Mouse (Mus musculus) G1E (cell line): ENCODE measurements at regions not wholly inside any gene's neighbourhood (a gene's known extent, or its start where the extent isn't known, plus 50 kb on each side); places are given as distances from the start of the nearest gene placed in this dataset.

Experiments used
- ATAC-seq: 2 replicates; pipeline ENCODE4 v1.8.0; 2016; ENCODE audit warnings: mild to moderate bottlenecking; ENCODE audit not compliant: insufficient number of reproducible peaks, poor library complexity, low FRiP score, severe bottlenecking; ENCODE audit errors: extremely low read depth
- DNase-seq: peaks from one replicate; pipeline ENCODE4 v3.0.0; 2012; ENCODE audit warnings: low spot score
- H3K27me3 ChIP-seq: 2 replicates; pipeline ENCODE4 v1.6.1; 2012; ENCODE audit warnings: mild to moderate bottlenecking, low read length, inconsistent platforms; ENCODE audit not compliant: insufficient read depth
- H3K36me3 ChIP-seq: replicated peaks from 2 replicates; pipeline ENCODE3; 2012; ENCODE audit warnings: mild to moderate bottlenecking, inconsistent platforms
- H3K4me1 ChIP-seq: 2 replicates; pipeline ENCODE4 v1.6.1; 2012; ENCODE audit warnings: low read depth, low read length, inconsistent platforms, mixed read lengths; ENCODE audit not compliant: insufficient read depth
- H3K4me3 ChIP-seq: 2 replicates; pipeline ENCODE4 v1.5.1; 2012; ENCODE audit warnings: low read depth, mild to moderate bottlenecking, inconsistent platforms, low read length, moderate library complexity, mixed read lengths
- H3K9me3 ChIP-seq: replicated peaks from 2 replicates; pipeline ENCODE4 v1.6.1; 2012; ENCODE audit warnings: inconsistent platforms
- CTCF ChIP-seq: IDR thresholded peaks from 2 replicates; pipeline ENCODE4 v1.5.1; 2012; ENCODE audit warnings: low read depth, low read length, inconsistent platforms, mixed read lengths
- GATA1 ChIP-seq: IDR thresholded peaks from 2 replicates; pipeline ENCODE4 v1.6.1; 2012; ENCODE audit warnings: borderline replicate concordance, low read length, inconsistent platforms, mixed read lengths
- GATA2 ChIP-seq: IDR thresholded peaks from 2 replicates; pipeline ENCODE4 v1.6.1; 2012; ENCODE audit warnings: low read depth, low read length, inconsistent platforms, borderline replicate concordance
- POLR2AphosphoS5 ChIP-seq: IDR thresholded peaks from 2 replicates; pipeline ENCODE4 v1.6.1; 2012; ENCODE audit warnings: low read depth, low read length, inconsistent platforms; ENCODE audit not compliant: insufficient replicate concordance
- TAL1 ChIP-seq: conservative IDR thresholded peaks from 2 replicates; pipeline ENCODE4 v1.6.1; 2012; ENCODE audit warnings: low read depth, low read length, inconsistent platforms, mixed read lengths

DNA sequence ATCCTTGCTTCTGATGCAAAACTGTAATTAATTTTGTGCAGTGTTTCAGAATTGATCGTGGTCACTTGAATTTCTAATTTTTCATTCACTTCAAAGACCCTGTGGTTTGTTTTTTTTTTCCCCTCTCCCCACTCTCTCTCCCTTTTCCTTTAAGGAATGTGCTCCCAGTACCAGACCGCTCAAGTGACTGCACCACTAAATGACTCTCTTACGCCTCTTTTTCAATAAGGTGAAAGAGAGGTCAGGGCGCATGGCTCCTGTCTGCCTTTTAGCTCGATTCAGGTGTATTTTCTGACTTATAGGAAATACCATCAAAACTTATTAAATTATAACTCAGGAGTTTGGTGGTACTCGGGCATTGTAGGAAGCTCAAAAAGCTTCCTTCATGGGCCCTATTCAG, 146.0 kb upstream of the Zfp507 start:
- Histone ChIP-seq H3K9me3 (peaks cover 61% of the 10 kb centered on the region), H3K36me3 (no peaks in the 10 kb centered on the region), H3K4me3 (no peak overlapping the region), H3K27me3 (no peaks in the 10 kb centered on the region), H3K4me1 (no peaks in the 10 kb centered on the region)
- ATAC-seq (no peak), DNase-seq (no peak)
- no peak for TF ChIP-seq CTCF
- no peak for TF ChIP-seq GATA1
- TF ChIP-seq GATA2: no peak
- TF ChIP-seq TAL1: no peak
- no peak for TF ChIP-seq POLR2AphosphoS5

DNA sequence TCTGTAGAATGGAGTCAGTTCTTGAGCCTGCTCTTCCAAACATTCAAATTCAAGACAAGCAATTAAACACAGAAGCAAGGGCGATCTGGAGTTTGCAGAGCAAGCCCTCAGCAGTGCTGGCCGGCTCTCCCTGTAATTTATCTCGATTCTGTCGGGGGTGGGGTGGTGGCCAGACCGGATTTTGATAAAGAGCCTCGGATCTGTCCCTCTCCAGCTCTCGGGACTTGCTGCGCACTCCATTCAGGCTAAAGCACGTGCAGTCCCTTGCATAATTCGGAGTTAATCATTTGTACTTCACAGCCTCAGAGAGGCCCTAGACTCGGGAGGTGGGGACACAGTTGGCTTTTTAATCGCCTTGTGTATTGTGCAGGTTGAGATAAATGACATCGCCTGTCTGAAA, 145.6 kb upstream of the Zfp507 start:
- Histone ChIP-seq H3K4me1 (no peaks in the 10 kb centered on the region), H3K27me3 (no peaks in the 10 kb centered on the region), H3K36me3 (no peaks in the 10 kb centered on the region), H3K9me3 (peaks cover 62% of the 10 kb centered on the region), H3K4me3 (no peak overlapping the region)
- TF ChIP-seq GATA2: no peak
- no peak for TF ChIP-seq GATA1
- DNase-seq (no peak), ATAC-seq (no peak)

DNA sequence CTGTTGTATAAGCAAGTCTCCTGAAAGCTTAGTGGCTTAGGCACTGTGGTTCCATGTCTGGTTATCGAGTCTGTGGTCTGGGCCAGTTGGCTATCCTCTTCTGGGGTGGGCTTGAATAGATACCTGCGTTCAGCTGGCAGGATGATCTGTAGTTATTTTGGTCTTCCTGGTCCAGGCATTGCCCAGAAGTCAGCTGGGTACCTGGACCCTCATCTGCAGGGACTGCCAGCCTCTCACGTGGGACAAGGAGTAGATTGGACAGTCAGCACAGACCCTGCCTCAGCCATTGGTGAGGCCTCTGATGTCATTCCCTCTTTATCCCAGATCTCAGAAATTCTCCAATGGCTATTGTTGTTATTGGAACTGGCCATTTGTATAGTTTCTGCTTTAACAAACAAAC, 138.3 kb upstream of the Zfp507 start:
- H3K4me3 ChIP-seq: no peak overlapping the region
- peaks cover 56% of the 10 kb centered on the region for H3K9me3 ChIP-seq
- TF ChIP-seq GATA2 (no peak), GATA1 (no peak), TAL1 (no peak), POLR2AphosphoS5 (no peak), CTCF (no peak)
- DNase-seq (no peak), ATAC-seq (no peak)
- H3K36me3 ChIP-seq: no peaks in the 10 kb centered on the region
- no peaks in the 10 kb centered on the region for H3K27me3 ChIP-seq
- no peaks in the 10 kb centered on the region for H3K4me1 ChIP-seq

DNA sequence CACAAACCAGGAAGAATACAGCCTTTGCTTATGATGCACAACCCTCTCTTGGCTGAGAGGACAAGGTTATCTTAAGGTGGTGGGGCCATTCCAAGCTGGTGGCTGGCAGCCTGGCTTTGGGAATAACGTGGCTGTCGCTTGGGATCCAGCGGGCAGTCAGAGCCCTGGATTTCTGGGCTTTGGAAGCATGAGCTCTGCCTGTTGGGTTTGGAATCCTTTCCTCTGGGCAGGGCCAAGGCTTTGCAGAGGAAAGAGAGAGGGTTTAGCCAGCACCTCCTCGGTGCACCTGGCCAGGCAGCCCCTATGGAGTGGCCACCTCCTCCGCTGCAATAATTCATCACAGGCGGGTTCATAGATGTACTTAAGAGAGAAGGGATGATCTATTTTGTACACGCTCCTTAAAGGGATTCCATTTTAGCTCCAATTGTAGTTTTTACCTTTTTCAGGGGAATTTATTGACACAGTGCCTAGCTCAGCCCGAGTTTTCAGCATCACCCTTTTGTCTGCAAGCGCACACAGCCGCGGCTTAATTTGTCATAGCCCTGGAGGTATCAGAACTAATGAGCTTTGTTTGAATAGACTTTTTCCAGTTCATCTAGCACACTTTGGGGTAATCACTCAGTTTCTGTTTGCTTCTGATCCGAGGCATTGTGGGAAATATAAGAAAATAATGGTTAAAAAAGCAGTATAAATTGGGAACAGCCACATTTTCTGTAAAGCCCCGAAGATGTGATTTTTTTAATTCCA, 135.5 kb upstream of the Zfp507 start:
- Histone ChIP-seq H3K4me3 (no peak overlapping the region), H3K36me3 (no peaks in the 10 kb centered on the region), H3K27me3 (no peaks in the 10 kb centered on the region), H3K4me1 (no peaks in the 10 kb centered on the region), H3K9me3 (peaks cover 47% of the 10 kb centered on the region)
- no peak for ATAC-seq
- no peak for DNase-seq
- TF ChIP-seq GATA2: no peak
- TF ChIP-seq CTCF: no peak
- TF ChIP-seq POLR2AphosphoS5: no peak
- TF ChIP-seq TAL1: no peak
- TF ChIP-seq GATA1: no peak

DNA sequence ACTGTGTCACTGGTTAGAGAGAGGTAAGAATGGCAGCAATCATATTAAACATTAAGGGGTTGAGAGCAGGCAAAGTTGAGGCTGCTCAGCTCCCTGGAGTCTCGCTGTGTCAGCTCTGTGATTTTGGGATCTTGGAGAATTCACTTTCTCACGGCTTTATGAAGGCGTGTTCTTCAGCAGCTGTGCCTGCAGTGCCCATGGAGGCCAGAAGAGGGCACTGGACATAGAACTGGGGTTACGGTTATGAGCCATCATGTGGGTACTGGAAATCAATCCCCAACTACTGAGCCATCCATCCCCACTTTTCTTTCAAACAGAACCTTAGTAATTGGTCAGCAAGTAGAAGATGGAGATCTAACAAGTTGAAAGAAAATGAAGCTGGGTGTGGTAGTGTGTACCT, 123.9 kb upstream of the Zfp507 start:
- Histone ChIP-seq H3K4me1 (no peaks in the 10 kb centered on the region), H3K27me3 (no peaks in the 10 kb centered on the region), H3K9me3 (peaks cover 73% of the 10 kb centered on the region), H3K4me3 (no peak overlapping the region), H3K36me3 (no peaks in the 10 kb centered on the region)
- TF ChIP-seq GATA2 (no peak), POLR2AphosphoS5 (no peak), GATA1 (no peak), TAL1 (no peak), CTCF (no peak; the same call in 1 of the 2 replicates)
- no peak for ATAC-seq
- no peak for DNase-seq

DNA sequence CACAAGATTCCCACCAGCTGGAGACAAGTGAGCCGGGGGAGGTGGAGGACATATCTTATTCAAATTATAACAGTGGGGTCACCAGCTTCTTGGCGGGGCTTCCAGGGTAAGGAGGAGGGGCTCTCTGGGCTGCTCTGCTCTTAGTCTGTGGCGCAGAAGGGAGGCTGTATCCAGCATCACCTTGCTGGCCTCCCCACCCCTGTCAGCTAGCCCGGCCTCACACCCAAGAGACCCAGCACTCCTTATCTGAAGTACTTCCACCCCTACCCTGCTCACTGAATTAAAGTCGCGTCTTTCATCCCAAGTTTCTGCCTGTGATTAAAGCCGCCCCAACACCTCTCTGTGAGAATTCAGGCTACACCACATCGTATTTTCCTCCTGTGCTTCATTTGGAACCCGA, 119.8 kb upstream of the Zfp507 start:
- ATAC-seq: no peak
- no peak for TF ChIP-seq TAL1
- no peak for TF ChIP-seq GATA1
- TF ChIP-seq GATA2: no peak
- TF ChIP-seq POLR2AphosphoS5: no peak
- no peak for TF ChIP-seq CTCF
- peaks cover 73% of the 10 kb centered on the region for H3K9me3 ChIP-seq

More for the DNA sequence above, 119.8 kb upstream of the Zfp507 start:
- Histone ChIP-seq H3K27me3 (no peaks in the 10 kb centered on the region), H3K36me3 (no peaks in the 10 kb centered on the region), H3K4me3 (no peak overlapping the region), H3K4me1 (no peaks in the 10 kb centered on the region)
- DNase-seq: no peak
